Mouse (Mus musculus) ovary, adult 10 weeks (tissue): ENCODE results near the gene Gm28827. TPM values are rescaled to one million over a fixed set of nuclear protein-coding genes. Genes with fewer than 3 reads are reported as not detected.

Experiments
- polyA plus RNA-seq: library from polyadenylated mRNA; stranded (reverse); fragments of 350-450 nt; fragmentation: Illumina TruSeq; extraction: RNeasy Lipid Tissue Mini Kit (QIAGEN cat#74804); gene quantifications from one replicate; pipeline ENCODE4 v1.2.3, GENCODE M21; 2014

The Gm28827 gene
- polyA plus RNA-seq = not detected

GRCm38 (mm10) chrY:83030647-83031046, at the start of gene Gm28827:
Gene Gm28827, plus strand, starts transcription at chrY:83030947.

